Mouse (Mus musculus) myocyte (in vitro differentiated cells): ENCODE data around the gene Apobr. TPM values are rescaled to one million over a fixed set of nuclear protein-coding genes. Genes with fewer than 3 reads are reported as not detected.

Experiments
- H3K27me3 ChIP-seq: one replicate; pipeline ENCODE4 v1.6.1; 2011; ENCODE audit not compliant: control insufficient read depth, insufficient read depth, insufficient read length
- H3K36me3 ChIP-seq: one replicate; pipeline ENCODE4 v1.6.1; 2011; ENCODE audit not compliant: control insufficient read depth, insufficient read depth
- H3K4me2 ChIP-seq: one replicate; pipeline ENCODE4 v1.6.1; 2011; ENCODE audit warnings: low read depth, control low read depth
- H3K4me3 ChIP-seq: one replicate; pipeline ENCODE4 v1.5.1; 2011; ENCODE audit warnings: mild to moderate bottlenecking, control low read depth, moderate library complexity
- H3K79me2 ChIP-seq: one replicate; pipeline ENCODE4 v1.6.1; 2011; ENCODE audit not compliant: control insufficient read depth, insufficient read depth
- H3ac ChIP-seq: one replicate; pipeline ENCODE4 v1.6.1; 2011; ENCODE audit not compliant: control insufficient read depth, insufficient read length
- CEBPB ChIP-seq: IDR thresholded peaks from 2 replicates; pipeline ENCODE4 v1.6.1; 2011; ENCODE audit warnings: mild to moderate bottlenecking, moderate library complexity; ENCODE audit not compliant: poor library complexity, insufficient read depth, severe bottlenecking
- E2F4 ChIP-seq: IDR thresholded peaks from one replicate; pipeline ENCODE4 v1.6.1; 2011; ENCODE audit warnings: mild to moderate bottlenecking, control low read depth, moderate library complexity; ENCODE audit not compliant: insufficient read depth
- MYOD1 ChIP-seq, 3 experiments: IDR thresholded peaks; one replicate each; pipeline ENCODE4 v1.6.1; 2011; ENCODE audit warnings: control low read depth in 2 of 3, low read depth in 2 of 3, mild to moderate bottlenecking in 2 of 3, moderate library complexity in 1 of 3; ENCODE audit not compliant: insufficient read length in 2 of 3, control insufficient read depth in 1 of 3
- MYOG ChIP-seq, 3 experiments: IDR thresholded peaks; one replicate each; pipeline ENCODE4 v1.6.1; 2011; ENCODE audit warnings: control low read depth in 2 of 3, low read depth in 2 of 3, mild to moderate bottlenecking in 2 of 3; ENCODE audit not compliant: insufficient read length in 2 of 3, control insufficient read depth in 1 of 3, insufficient read depth in 1 of 3
- POLR2A ChIP-seq: IDR thresholded peaks from one replicate; pipeline ENCODE4 v1.6.1; 2011; ENCODE audit warnings: low read depth, mild to moderate bottlenecking, control low read depth, moderate library complexity; ENCODE audit not compliant: insufficient read length
- POLR2AphosphoS2 ChIP-seq: IDR thresholded peaks from one replicate; pipeline ENCODE4 v1.6.1; 2011; ENCODE audit warnings: low read depth, control low read depth; ENCODE audit not compliant: insufficient read length
- REST ChIP-seq: IDR thresholded peaks from one replicate; pipeline ENCODE4 v1.6.1; 2011; ENCODE audit warnings: mild to moderate bottlenecking, control low read depth, moderate library complexity; ENCODE audit not compliant: insufficient read depth, insufficient read length
- SRF ChIP-seq: IDR thresholded peaks from one replicate; pipeline ENCODE4 v1.6.1; 2011; ENCODE audit warnings: low read depth; ENCODE audit not compliant: control insufficient read depth, insufficient read length
- TCF12 ChIP-seq: IDR thresholded peaks from one replicate; pipeline ENCODE4 v1.6.1; 2011; ENCODE audit warnings: mild to moderate bottlenecking, control low read depth; ENCODE audit not compliant: poor library complexity, insufficient read depth, severe bottlenecking
- TCF3 ChIP-seq: IDR thresholded peaks from one replicate; pipeline ENCODE4 v1.6.1; 2011; ENCODE audit warnings: low read depth, control low read depth; ENCODE audit not compliant: insufficient read length
- USF1 ChIP-seq: IDR thresholded peaks from one replicate; pipeline ENCODE4 v1.6.1; 2011; ENCODE audit warnings: low read depth, mild to moderate bottlenecking, control low read depth, moderate library complexity
- polyA plus RNA-seq: library from polyadenylated mRNA; unstranded; fragments of >200 nt; fragmentation: generic; extraction: Trizol; gene quantifications from one replicate; pipeline ENCODE4 v1.2.1, GENCODE M21; 2012; ENCODE audit warnings: missing spikeins

Apobr gene
- polyA plus RNA-seq, 1 experiment: 4.7 TPM

DNA sequence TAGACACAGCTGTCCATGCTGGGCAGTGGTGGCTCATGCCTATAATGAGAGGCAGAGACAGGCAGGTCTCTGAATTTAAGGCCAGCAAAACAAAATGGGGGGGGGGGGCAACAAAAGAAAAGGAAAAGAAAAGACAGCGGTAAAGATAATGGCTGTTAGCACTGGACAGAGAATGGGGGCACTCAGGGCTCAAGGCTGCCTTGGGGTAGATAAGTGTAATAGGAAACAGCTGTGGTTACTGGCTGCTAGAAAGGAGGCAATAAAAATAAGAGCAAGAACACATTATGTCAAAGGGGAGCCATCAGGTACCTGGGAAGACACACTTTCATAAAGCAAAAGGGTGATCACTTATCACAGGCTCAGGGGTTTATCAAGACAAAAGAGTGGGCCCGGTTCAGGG lies 47.7 kb downstream of the Apobr start:
- no peaks in the 10 kb centered on the region for H3K79me2 ChIP-seq
- H3K4me2 ChIP-seq: no peak overlapping the region
- H3K36me3 ChIP-seq: no peaks in the 10 kb centered on the region
- H3K27me3 ChIP-seq: no peaks in the 10 kb centered on the region
- H3ac ChIP-seq: no peak overlapping the region
- H3K4me3 ChIP-seq: no peak overlapping the region
- no peak for TF ChIP-seq MYOG (IDR thresholded peaks at IDR 0.05; ENCODE audit: control insufficient read depth in 1 of 3, insufficient read depth in 1 of 3, insufficient read length in 2 of 3, low read depth in 2 of 3)

DNA sequence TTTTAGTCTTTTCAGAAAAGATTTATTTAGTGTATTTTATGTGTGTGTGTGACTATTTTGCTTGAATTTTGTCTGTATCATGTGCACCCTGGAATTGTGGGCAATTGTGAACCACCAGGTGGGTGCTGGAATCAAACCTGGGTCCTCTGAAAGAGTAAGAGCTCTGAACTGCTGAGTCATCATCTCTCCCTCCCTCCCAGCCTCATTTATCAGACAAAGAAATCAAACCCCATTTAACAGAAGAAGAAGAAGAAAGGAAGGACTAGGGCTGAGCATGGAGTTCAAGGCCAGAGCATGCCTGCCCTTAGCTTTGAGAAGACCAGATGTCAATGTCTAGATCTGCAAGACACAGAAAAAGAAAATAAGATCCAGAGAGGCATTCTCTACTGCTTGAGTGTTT lies 50.6 kb downstream of the Apobr start:
- Histone ChIP-seq H3K27me3 (no peaks in the 10 kb centered on the region), H3ac (no peak overlapping the region), H3K36me3 (no peaks in the 10 kb centered on the region), H3K79me2 (no peaks in the 10 kb centered on the region), H3K4me2 (no peak overlapping the region), H3K4me3 (no peak overlapping the region)
- TF ChIP-seq CEBPB (no peak), SRF (no peak), MYOG (IDR thresholded peaks at IDR 0.05; ENCODE audit: control insufficient read depth in 1 of 3, insufficient read depth in 1 of 3, insufficient read length in 2 of 3, low read depth in 2 of 3) (no peak), REST (no peak), POLR2A (no peak), TCF3 (no peak), TCF12 (no peak), POLR2AphosphoS2 (no peak), MYOD1 (IDR thresholded peaks at IDR 0.05; ENCODE audit: control insufficient read depth in 1 of 3, insufficient read length in 2 of 3, low read depth in 2 of 3) (no peak), USF1 (no peak), E2F4 (no peak)

GRCm38 (mm10) chr7:126636733-126637520 lies 52.2 kb downstream of the Apobr start:
- no peak overlapping the region for H3K4me3 ChIP-seq
- no peak for TF ChIP-seq CEBPB
- no peak overlapping the region for H3ac ChIP-seq
- no peaks in the 10 kb centered on the region for H3K36me3 ChIP-seq
- no peaks in the 10 kb centered on the region for H3K79me2 ChIP-seq
- no peaks in the 10 kb centered on the region for H3K27me3 ChIP-seq
- no peak overlapping the region for H3K4me2 ChIP-seq

Other genes with a start within 250 kb of the Apobr start
- 0.17 TPM for gene Lat, start 215.4 kb upstream of the Apobr start, polyA plus RNA-seq
- gene Spns1, start 207.5 kb upstream of the Apobr start, polyA plus RNA-seq: 76.5 TPM
- 3.5 TPM for gene Nfatc2ip, start 188.2 kb upstream of the Apobr start, polyA plus RNA-seq
- gene Cd19, start 170.1 kb upstream of the Apobr start, polyA plus RNA-seq: 0.01 TPM
- gene Rabep2, start 156.2 kb upstream of the Apobr start, polyA plus RNA-seq: 36.7 TPM
- gene Atp2a1, start 121.8 kb upstream of the Apobr start, polyA plus RNA-seq: 1,699 TPM
- 58.8 TPM for gene Sh2b1, start 109.5 kb upstream of the Apobr start, polyA plus RNA-seq
- gene Tufm, start 97.6 kb upstream of the Apobr start, polyA plus RNA-seq: 167 TPM
- gene Atxn2l, start 81.5 kb upstream of the Apobr start, polyA plus RNA-seq: 104 TPM
- gene Eif3c, start 18.5 kb upstream of the Apobr start, polyA plus RNA-seq: 344 TPM
- gene Cln3, start 875 bp downstream of the Apobr start, polyA plus RNA-seq: 3.6 TPM
- not detected for gene Il27, start 10.0 kb downstream of the Apobr start, polyA plus RNA-seq
- 244 TPM for gene Nupr1, start 45.9 kb downstream of the Apobr start, polyA plus RNA-seq
- gene Sgf29, start 64.4 kb downstream of the Apobr start, polyA plus RNA-seq: 35.3 TPM
- gene Sult1a1, start 91.5 kb downstream of the Apobr start, polyA plus RNA-seq: not detected
- 79.7 TPM for gene Bola2, start 110.5 kb downstream of the Apobr start, polyA plus RNA-seq
- 5.8 TPM for gene Slx1b, start 110.8 kb downstream of the Apobr start, polyA plus RNA-seq
- 0.14 TPM for gene Coro1a, start 122.8 kb downstream of the Apobr start, polyA plus RNA-seq
- 126 TPM for gene Mapk3, start 174.7 kb downstream of the Apobr start, polyA plus RNA-seq
- gene Gdpd3, start 181.4 kb downstream of the Apobr start, polyA plus RNA-seq: 1.1 TPM
- 82.2 TPM for gene Ypel3, start 192.0 kb downstream of the Apobr start, polyA plus RNA-seq
- 0.23 TPM for gene Tbx6, start 196.5 kb downstream of the Apobr start, polyA plus RNA-seq
- 113 TPM for gene Ppp4c, start 207.6 kb downstream of the Apobr start, polyA plus RNA-seq
- gene Fam57b, start 212.7 kb downstream of the Apobr start, polyA plus RNA-seq: 0.94 TPM
- gene 4930451I11Rik, start 246.7 kb downstream of the Apobr start, polyA plus RNA-seq: not detected